Mouse (Mus musculus) megakaryocyte progenitor cell, adult 5-6 weeks (primary cell): ENCODE data around the gene Atxn2l. TPM values are rescaled to one million over a fixed set of nuclear protein-coding genes. Genes with fewer than 3 reads are reported as not detected.

Experiments used
- total RNA-seq, 2 experiments: library from RNA; stranded (forward) in 1 of 2; stranded (reverse) in 1 of 2; fragments of 157-497, 149-512 nt in 1 of 2; fragments of 200-1000 nt in 1 of 2; gene quantifications; 2 replicates each; pipeline versions ENCODE4 v1.2.3 to v1.2.4; 2015 to 2017

Gene Atxn2l
- total RNA-seq, 2 experiments from 2014 or later, result 29.5 to 86.9 TPM

Other genes with a start within 250 kb of the Atxn2l start
- 0.95 and 1.7 TPM in 2 replicates for gene Sbk1, start 230.8 kb downstream of the Atxn2l start, total RNA-seq (2015)
- gene Sbk1, start 230.8 kb downstream of the Atxn2l start, total RNA-seq (2017), result 1.5 and 2.0 TPM in 2 replicates
- gene Lat, start 133.9 kb downstream of the Atxn2l start, total RNA-seq (2015), result 0.35 and 2.8 TPM in 2 replicates
- 1.0 and 1.6 TPM in 2 replicates for gene Lat, start 133.9 kb downstream of the Atxn2l start, total RNA-seq (2017)
- 8.3 and 8.4 TPM in 2 replicates for gene Spns1, start 126.0 kb downstream of the Atxn2l start, total RNA-seq (2015)
- gene Spns1, start 126.0 kb downstream of the Atxn2l start, total RNA-seq (2017), result 8.4 and 16.2 TPM in 2 replicates
- gene Nfatc2ip, start 106.7 kb downstream of the Atxn2l start, total RNA-seq (2015), result 11.4 and 12.2 TPM in 2 replicates
- gene Nfatc2ip, start 106.7 kb downstream of the Atxn2l start, total RNA-seq (2017), result 14.9 and 15.3 TPM in 2 replicates
- gene Cd19, start 88.5 kb downstream of the Atxn2l start, total RNA-seq (2015), result not detected in 2 replicates
- not detected in 2 replicates for gene Cd19, start 88.5 kb downstream of the Atxn2l start, total RNA-seq (2017)
- gene Rabep2, start 74.7 kb downstream of the Atxn2l start, total RNA-seq (2015), result 4.0 and 4.9 TPM in 2 replicates
- gene Rabep2, start 74.7 kb downstream of the Atxn2l start, total RNA-seq (2017), result 12.9 and 19.5 TPM in 2 replicates
- not detected in 2 replicates for gene Atp2a1, start 40.3 kb downstream of the Atxn2l start, total RNA-seq (2015)
- gene Atp2a1, start 40.3 kb downstream of the Atxn2l start, total RNA-seq (2017), result not detected in 2 replicates
- 33.4 and 36.3 TPM in 2 replicates for gene Sh2b1, start 28.0 kb downstream of the Atxn2l start, total RNA-seq (2015)
- 19.3 and 20.1 TPM in 2 replicates for gene Sh2b1, start 28.0 kb downstream of the Atxn2l start, total RNA-seq (2017)
- gene Tufm, start 16.1 kb downstream of the Atxn2l start, total RNA-seq (2015), result 89.9 and 97.9 TPM in 2 replicates
- 85.6 and 89.2 TPM in 2 replicates for gene Tufm, start 16.1 kb downstream of the Atxn2l start, total RNA-seq (2017)
- gene Eif3c, start 63.0 kb upstream of the Atxn2l start, total RNA-seq (2015), result 198 and 210 TPM in 2 replicates
- gene Eif3c, start 63.0 kb upstream of the Atxn2l start, total RNA-seq (2017), result 226 and 261 TPM in 2 replicates
- 1.1 and 1.9 TPM in 2 replicates for gene Apobr, start 81.5 kb upstream of the Atxn2l start, total RNA-seq (2015)
- 4.2 and 4.9 TPM in 2 replicates for gene Apobr, start 81.5 kb upstream of the Atxn2l start, total RNA-seq (2017)
- 33.0 and 36.3 TPM in 2 replicates for gene Cln3, start 82.4 kb upstream of the Atxn2l start, total RNA-seq (2015)
- gene Cln3, start 82.4 kb upstream of the Atxn2l start, total RNA-seq (2017), result 9.2 and 19.9 TPM in 2 replicates
- 0.81 TPM in 1 of 2 replicates, not detected in the other for gene Il27, start 91.5 kb upstream of the Atxn2l start, total RNA-seq (2015)
- gene Il27, start 91.5 kb upstream of the Atxn2l start, total RNA-seq (2017), result 0.29 and 1.1 TPM in 2 replicates
- gene Nupr1, start 127.4 kb upstream of the Atxn2l start, total RNA-seq (2015), result 0.17 and 1.6 TPM in 2 replicates
- gene Nupr1, start 127.4 kb upstream of the Atxn2l start, total RNA-seq (2017), result 0.92 and 1.3 TPM in 2 replicates
- 65.7 and 74.6 TPM in 2 replicates for gene Sgf29, start 145.9 kb upstream of the Atxn2l start, total RNA-seq (2015)
- gene Sgf29, start 145.9 kb upstream of the Atxn2l start, total RNA-seq (2017), result 40.1 and 52.5 TPM in 2 replicates
- gene Sult1a1, start 173.0 kb upstream of the Atxn2l start, total RNA-seq (2015), result 1.7 and 3.2 TPM in 2 replicates
- gene Sult1a1, start 173.0 kb upstream of the Atxn2l start, total RNA-seq (2017), result 1.0 and 3.6 TPM in 2 replicates
- gene Bola2, start 192.0 kb upstream of the Atxn2l start, total RNA-seq (2015), result 89.8 and 95.2 TPM in 2 replicates
- 168 and 218 TPM in 2 replicates for gene Bola2, start 192.0 kb upstream of the Atxn2l start, total RNA-seq (2017)
- gene Slx1b, start 192.3 kb upstream of the Atxn2l start, total RNA-seq (2015), result 4.2 and 4.8 TPM in 2 replicates
- gene Slx1b, start 192.3 kb upstream of the Atxn2l start, total RNA-seq (2017), result 4.6 and 4.7 TPM in 2 replicates
- 259 and 365 TPM in 2 replicates for gene Coro1a, start 204.3 kb upstream of the Atxn2l start, total RNA-seq (2015)
- 366 and 525 TPM in 2 replicates for gene Coro1a, start 204.3 kb upstream of the Atxn2l start, total RNA-seq (2017)